Mouse (Mus musculus) small intestine, adult 2 months (tissue): Measurements from ENCODE around the gene Cd19.

Experiments used
- CTCF ChIP-seq: fragments of 200-500 bp; IDR thresholded peaks from 2 replicates; pipeline ENCODE4 v1.5.1; 2012; ENCODE audit warnings: low read depth, mild to moderate bottlenecking, control low read depth, inconsistent platforms, low read length, moderate library complexity, mixed read lengths; ENCODE audit not compliant: insufficient replicate concordance, insufficient read length; ENCODE audit errors: extremely low read depth
- POLR2A ChIP-seq: fragments of 200-500 bp; IDR thresholded peaks from 2 replicates; pipeline ENCODE4 v1.6.1; 2012; ENCODE audit warnings: low read depth, mild to moderate bottlenecking, control low read depth, inconsistent platforms, low read length, moderate library complexity

DNA sequence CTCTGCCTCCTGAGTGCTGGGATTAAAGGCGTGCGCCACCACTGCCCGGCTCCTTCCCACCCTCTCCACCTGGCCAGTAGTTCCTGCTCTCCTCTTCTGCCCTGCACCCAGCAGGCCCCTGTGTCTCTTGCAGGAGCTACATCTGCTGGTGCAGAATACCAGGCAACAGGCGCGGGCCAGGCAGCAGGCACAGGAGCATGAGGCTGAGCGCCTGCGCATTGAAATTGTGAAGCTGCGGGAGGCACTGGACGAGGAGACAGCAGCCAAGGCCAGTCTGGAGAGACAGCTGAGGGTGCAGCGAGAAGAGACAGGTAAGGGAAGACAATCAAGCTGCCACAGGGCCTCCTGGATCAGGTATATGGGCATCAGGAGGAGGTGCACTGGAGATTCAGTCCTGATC, 29.3 kb upstream of the Cd19 start:
- TF ChIP-seq CTCF: no peak
- TF ChIP-seq POLR2A: no peak
